Mouse (Mus musculus): ENCODE results near the gene Sez6l. TPM values are rescaled to one million over a fixed set of nuclear protein-coding genes. Genes with fewer than 3 reads are reported as not detected.

Sez6l gene
- polyA plus RNA-seq (2017; shearing (Covaris generic)): not detected

DNA sequence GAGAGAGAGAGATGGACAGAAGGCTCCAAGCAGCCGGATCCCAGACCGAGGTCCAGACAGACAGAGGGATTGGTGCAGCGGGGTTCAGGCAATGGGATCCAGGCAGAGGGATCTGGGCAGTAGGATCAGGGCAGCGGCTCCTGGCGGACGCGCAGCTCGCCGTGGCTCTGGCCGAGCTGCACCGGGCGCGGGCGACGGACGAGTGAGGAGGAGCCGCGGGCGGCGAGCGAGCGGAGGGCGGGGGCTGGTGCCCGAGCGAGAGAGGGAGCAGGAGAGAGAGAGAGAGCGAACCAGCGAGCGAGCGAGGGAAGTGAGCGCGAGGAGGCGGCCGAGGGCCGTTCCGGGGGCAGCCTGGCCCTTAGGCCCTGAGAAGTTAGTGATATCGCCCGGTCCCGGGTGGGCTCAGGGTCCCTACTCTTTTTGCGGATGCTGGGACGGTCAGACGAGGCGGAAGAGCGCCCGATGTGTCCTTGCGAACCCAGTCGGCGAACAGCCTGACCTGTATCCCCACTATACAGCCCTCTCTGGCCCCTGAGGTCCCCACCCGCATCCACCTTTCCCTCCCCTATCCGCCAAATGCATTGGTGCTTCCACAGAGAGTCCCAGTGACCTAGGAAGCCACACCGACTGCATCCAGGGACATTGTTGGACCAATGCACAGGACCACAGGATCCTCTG lies at the start of gene Sez6l:
Gene Sez6l, minus strand, starts transcription at position 193 of the 678 bp plus-strand sequence.

DNA sequence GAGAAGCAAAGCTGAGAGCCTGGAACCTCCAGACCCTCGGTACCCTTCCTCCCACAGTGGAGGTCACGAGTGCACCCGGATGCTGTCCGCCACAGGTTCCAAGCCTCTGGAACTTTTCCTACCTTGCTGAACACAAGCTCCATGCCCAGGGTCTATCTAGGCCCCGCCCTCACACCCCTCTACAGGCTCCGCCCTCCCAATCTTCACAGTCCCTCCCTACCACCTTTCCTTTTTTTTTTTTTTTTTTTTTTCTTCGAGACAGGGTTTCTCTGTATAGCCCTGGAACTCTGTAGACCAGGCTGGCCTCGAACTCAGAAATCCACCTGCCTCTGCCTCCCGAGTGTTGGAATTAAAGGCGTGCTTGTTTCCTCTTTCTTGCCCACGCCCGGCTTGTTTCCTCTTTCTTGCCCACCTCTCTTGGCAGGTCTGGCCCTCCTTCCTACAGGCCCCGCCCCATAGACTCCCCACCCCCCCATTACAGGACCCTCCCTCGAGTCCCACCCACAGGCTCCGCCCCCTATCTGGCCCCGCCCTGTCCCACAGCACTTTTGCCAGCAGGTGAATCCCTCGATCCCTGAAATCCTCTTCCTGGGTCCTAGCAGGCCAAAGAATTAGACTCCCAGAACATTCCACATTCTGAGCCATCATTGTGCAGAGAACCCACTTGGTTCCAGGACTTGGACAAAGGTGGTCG lies 128.1 kb downstream of the Sez6l start, which contains the start of gene Gm6588:
Gene Gm6588, plus strand, starts transcription at position 680 of the 694 bp plus-strand sequence.

DNA sequence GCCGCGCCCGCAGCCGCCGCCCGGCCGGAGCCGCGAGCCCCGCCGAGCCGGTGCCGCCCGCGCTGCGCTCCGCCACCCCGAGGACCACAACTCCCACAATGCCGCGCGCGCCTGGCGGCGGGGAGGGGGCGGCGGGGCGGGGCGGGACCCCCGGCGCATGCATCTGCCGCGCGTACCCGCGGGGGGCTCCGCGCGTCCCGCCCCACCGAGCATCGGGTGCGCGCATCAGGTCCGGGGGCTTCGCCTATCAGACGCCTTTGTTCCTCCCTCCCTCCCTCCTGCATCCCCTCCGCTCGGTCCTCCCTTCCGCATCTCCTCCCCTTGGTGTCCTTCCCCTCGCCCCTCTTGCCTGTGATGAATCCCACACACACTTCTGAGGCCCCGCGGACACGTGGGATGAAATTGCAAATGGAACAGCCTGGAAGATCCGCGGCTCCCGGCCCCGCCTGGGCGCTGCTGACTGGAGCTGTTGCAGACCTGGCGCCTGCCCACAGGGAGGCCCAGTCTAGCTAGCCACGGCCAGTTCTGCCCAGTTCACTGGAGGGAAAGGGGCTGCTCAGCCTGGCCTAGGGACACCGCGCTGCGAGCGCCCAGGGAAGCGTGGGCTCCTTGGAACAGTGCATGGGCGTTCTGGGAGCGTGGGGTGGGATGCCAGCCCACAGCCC lies 182.1 kb downstream of the Sez6l start, which contains the start of gene Asphd2:
Gene Asphd2, minus strand, starts transcription at position 88 of the 665 bp plus-strand sequence.

Other genes with a start within 250 kb of the Sez6l start
- 60.8 TPM for gene Srrd, start 234.1 kb downstream of the Sez6l start, polyA plus RNA-seq (2017; shearing (Covaris generic))
- 16.8 TPM for gene Hps4, start 234.1 kb downstream of the Sez6l start, polyA plus RNA-seq (2017; shearing (Covaris generic))
- 0.22 TPM for gene Gm6583, start 221.2 kb downstream of the Sez6l start, polyA plus RNA-seq (2017; shearing (Covaris generic))
- 0.38 TPM for gene Asphd2, start 182.3 kb downstream of the Sez6l start, polyA plus RNA-seq (2017; shearing (Covaris generic))
- gene Gm6588, start 127.8 kb downstream of the Sez6l start, polyA plus RNA-seq (2017; shearing (Covaris generic)): 0.33 TPM